Mouse (Mus musculus) liver, embryonic 16.5 days (tissue): Measurements from ENCODE around the gene Slc6a19. TPM values are rescaled to one million over a fixed set of nuclear protein-coding genes. Genes with fewer than 3 reads are reported as not detected.

Experiments used
- ATAC-seq: fragments of 200-750 bp; cut with Nextera tagmentation; 2 replicates; pipeline ENCODE4 v1.8.0; 2017; ENCODE audit warnings: low read depth, mild to moderate bottlenecking, moderate number of reproducible peaks, moderate library complexity
- H3K27ac ChIP-seq: fragments of 300-500 bp; sonication (generic); 2 replicates; pipeline ENCODE4 v1.5.1; 2014; ENCODE audit warnings: mild to moderate bottlenecking, low read length
- H3K27me3 ChIP-seq: fragments of 300-500 bp; sonication (generic); 2 replicates; pipeline ENCODE4 v1.6.1; 2014; ENCODE audit warnings: low read depth, low read length, mixed read lengths; ENCODE audit not compliant: control insufficient read depth, insufficient read depth
- H3K36me3 ChIP-seq: fragments of 300-500 bp; sonication (generic); 2 replicates; pipeline ENCODE4 v1.6.1; 2014; ENCODE audit warnings: mild to moderate bottlenecking; ENCODE audit not compliant: control insufficient read depth, insufficient read depth
- H3K4me1 ChIP-seq: fragments of 300-500 bp; sonication (generic); 2 replicates; pipeline ENCODE4 v1.6.1; 2014; ENCODE audit warnings: low read depth, low read length, mixed read lengths; ENCODE audit not compliant: control insufficient read depth
- H3K4me2 ChIP-seq: fragments of 300-500 bp; sonication (generic); 2 replicates; pipeline ENCODE4 v1.6.1; 2014; ENCODE audit warnings: low read depth, low read length, mixed read lengths
- H3K4me3 ChIP-seq: fragments of 300-500 bp; sonication (generic); 2 replicates; pipeline ENCODE4 v1.5.1; 2014; ENCODE audit warnings: low read depth, mild to moderate bottlenecking, low read length
- H3K9ac ChIP-seq: fragments of 300-500 bp; sonication (generic); 2 replicates; pipeline ENCODE4 v1.6.1; 2014; ENCODE audit warnings: low read depth, low read length
- H3K9me3 ChIP-seq: fragments of 300-500 bp; sonication (generic); replicated peaks from 2 replicates; pipeline ENCODE4 v1.6.1; 2016; ENCODE audit warnings: low read length; ENCODE audit not compliant: control insufficient read depth
- WGBS: fragments of 180-500 bp; shearing (Covaris S2); extraction: QIAGEN DNeasy Blood & Tissue Kit; methylation state at CpG from one replicate; pipeline ENCODE4 v1.1.7; 2014; ENCODE audit not compliant: insufficient replicate concordance; 5-methylcytosine and 5-hydroxymethylcytosine counted together
- polyA plus RNA-seq: library from polyadenylated mRNA; unstranded; fragments of >200 nt; fragmentation: Nextera tagmentation; extraction: Ambion mirVana; gene quantifications from 2 replicates; pipeline ENCODE4 v1.2.1, GENCODE M21; 2015

Gene Slc6a19
- polyA plus RNA-seq, 1 experiment from 2014 or later = 1.6 TPM

GRCm38 (mm10) chr13:73702776-73703175, 1.9 kb downstream of the Slc6a19 start:
- WGBS = 37% methylated on average over 4 of the region's 4 CpGs
- no peak overlapping the region for H3K27ac ChIP-seq

GRCm38 (mm10) chr13:73701161-73701883, 3.3 kb downstream of the Slc6a19 start:
- no peaks in the 10 kb centered on the region for H3K27me3 ChIP-seq
- H3K9me3 ChIP-seq = no peaks in the 10 kb centered on the region
- 58% methylated on average over 9 of the region's 9 CpGs for WGBS
- no peak overlapping the region for H3K9ac ChIP-seq
- no peak overlapping the region for H3K27ac ChIP-seq
- no peaks in the 10 kb centered on the region; the same call in 1 of the 2 replicates for H3K4me1 ChIP-seq
- ATAC-seq = no peak
- H3K36me3 ChIP-seq = no peaks in the 10 kb centered on the region
- no peak overlapping the region for H3K4me2 ChIP-seq
- H3K4me3 ChIP-seq = no peak overlapping the region

More at GRCm38 (mm10) chr13:73702776-73703175, 1.9 kb downstream of the Slc6a19 start:
- Histone ChIP-seq H3K9ac (no peak overlapping the region), H3K4me1 (no peaks in the 10 kb centered on the region), H3K9me3 (no peaks in the 10 kb centered on the region), H3K27me3 (no peaks in the 10 kb centered on the region), H3K36me3 (no peaks in the 10 kb centered on the region), H3K4me2 (no peak overlapping the region), H3K4me3 (no peak overlapping the region)
- no peak for ATAC-seq

DNA sequence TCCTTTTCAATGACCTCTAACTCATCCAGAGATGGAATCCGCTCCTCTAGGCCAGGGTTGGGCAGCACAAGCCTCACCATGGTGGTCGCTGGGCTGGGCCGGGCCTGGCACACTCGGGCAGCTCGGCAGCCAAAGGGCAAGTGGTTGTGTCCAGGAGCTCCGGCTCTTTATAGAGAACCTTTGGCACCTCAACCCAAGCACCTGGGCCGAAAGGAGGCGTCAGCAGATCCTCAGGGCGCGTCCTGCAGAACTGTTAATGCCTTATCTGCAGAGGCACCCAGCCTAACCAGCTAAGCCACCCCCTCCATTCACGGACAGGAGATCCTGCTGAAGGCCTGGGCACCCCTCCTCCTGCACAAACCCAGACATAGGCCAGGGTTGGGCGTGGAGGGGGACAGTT, 4.1 kb downstream of the Slc6a19 start:
- 54% methylated on average over 12 of the region's 12 CpGs for WGBS
- Histone ChIP-seq H3K36me3 (no peaks in the 10 kb centered on the region), H3K4me1 (no peaks in the 10 kb centered on the region; the same call in 1 of the 2 replicates), H3K4me2 (no peak overlapping the region), H3K4me3 (no peak overlapping the region), H3K9ac (no peak overlapping the region), H3K27me3 (no peaks in the 10 kb centered on the region), H3K9me3 (no peaks in the 10 kb centered on the region), H3K27ac (no peak overlapping the region)
- ATAC-seq = no peak

GRCm38 (mm10) chr13:73699714-73700113, 5.0 kb downstream of the Slc6a19 start:
- H3K4me1 ChIP-seq = no peaks in the 10 kb centered on the region; the same call in 1 of the 2 replicates
- no peaks in the 10 kb centered on the region for H3K9me3 ChIP-seq
- H3K27me3 ChIP-seq = no peaks in the 10 kb centered on the region
- 79% methylated on average over 6 of the region's 6 CpGs for WGBS
- no peak overlapping the region for H3K4me3 ChIP-seq
- no peak overlapping the region for H3K27ac ChIP-seq
- no peak overlapping the region for H3K9ac ChIP-seq
- H3K36me3 ChIP-seq = no peaks in the 10 kb centered on the region
- H3K4me2 ChIP-seq = no peak overlapping the region
- ATAC-seq = no peak

- WGBS = 39% methylated on average over 3 of the region's 3 CpGs
- Histone ChIP-seq H3K9me3 (no peaks in the 10 kb centered on the region), H3K4me3 (no peak overlapping the region), H3K4me1 (no peaks in the 10 kb centered on the region; the same call in none of the 2 replicates), H3K27ac (no peak overlapping the region), H3K4me2 (no peak overlapping the region), H3K27me3 (no peaks in the 10 kb centered on the region), H3K36me3 (no peaks in the 10 kb centered on the region), H3K9ac (no peak overlapping the region)
- no peak for ATAC-seq
Observed at GRCm38 (mm10) chr13:73696529-73696928, 8.1 kb downstream of the Slc6a19 start.

- no peaks in the 10 kb centered on the region; the same call in none of the 2 replicates for H3K4me1 ChIP-seq
- no peaks in the 10 kb centered on the region for H3K27me3 ChIP-seq
- H3K9me3 ChIP-seq = no peaks in the 10 kb centered on the region
- no peak overlapping the region for H3K4me2 ChIP-seq
- H3K9ac ChIP-seq = no peak overlapping the region
- H3K27ac ChIP-seq = no peak overlapping the region
- no peak overlapping the region for H3K4me3 ChIP-seq
- no peaks in the 10 kb centered on the region for H3K36me3 ChIP-seq
- WGBS = 15% methylated on average over 1 of the region's 1 CpGs
- ATAC-seq = no peak
Observed at GRCm38 (mm10) chr13:73694972-73695371, 9.7 kb downstream of the Slc6a19 start.

- WGBS = 36% methylated on average over 2 of the region's 2 CpGs
- Histone ChIP-seq H3K27me3 (no peaks in the 10 kb centered on the region), H3K4me2 (no peak overlapping the region), H3K4me3 (no peak overlapping the region), H3K4me1 (no peaks in the 10 kb centered on the region; the same call in none of the 2 replicates), H3K36me3 (no peaks in the 10 kb centered on the region), H3K9me3 (no peaks in the 10 kb centered on the region), H3K27ac (no peak overlapping the region), H3K9ac (no peak overlapping the region)
- no peak for ATAC-seq
Observed at GRCm38 (mm10) chr13:73693333-73693732, 11.3 kb downstream of the Slc6a19 start.

- Histone ChIP-seq H3K9ac (no peak overlapping the region), H3K27ac (peak overlapping the region; percentile 75), H3K36me3 (no peaks in the 10 kb centered on the region), H3K4me1 (no peaks in the 10 kb centered on the region; the same call in none of the 2 replicates), H3K4me2 (0 out of 2 replicates have a peak overlapping the region, but pooled peaks have one; percentile 13), H3K9me3 (no peaks in the 10 kb centered on the region), H3K4me3 (no peak overlapping the region), H3K27me3 (no peaks in the 10 kb centered on the region)
- WGBS = 23% methylated on average over 10 of the region's 10 CpGs
- peak; percentile 91 for ATAC-seq
Observed at GRCm38 (mm10) chr13:73692249-73692868, 12.3 kb downstream of the Slc6a19 start.

- no peak overlapping the region for H3K27ac ChIP-seq
- ATAC-seq = no peak
- H3K27me3 ChIP-seq = no peaks in the 10 kb centered on the region
- no peaks in the 10 kb centered on the region for H3K9me3 ChIP-seq
- WGBS = 53% methylated on average over 4 of the region's 4 CpGs
- no peaks in the 10 kb centered on the region for H3K36me3 ChIP-seq
- no peak overlapping the region for H3K4me2 ChIP-seq
- H3K4me3 ChIP-seq = no peak overlapping the region
- H3K4me1 ChIP-seq = no peaks in the 10 kb centered on the region; the same call in 1 of the 2 replicates
- no peak overlapping the region for H3K9ac ChIP-seq
Observed at GRCm38 (mm10) chr13:73688934-73689333, 15.7 kb downstream of the Slc6a19 start.
